Mouse (Mus musculus) MEL (cell line): Measurements from ENCODE around the gene Usp18. TPM values are rescaled to one million over a fixed set of nuclear protein-coding genes. Genes with fewer than 3 reads are reported as not detected.

ENCODE experiments used
- DNase-seq: peaks from one replicate; pipeline ENCODE4 v3.0.0; 2011; ENCODE audit warnings: low read depth, low spot score
- H3K27ac ChIP-seq: 2 replicates; pipeline ENCODE4 v1.5.1; 2012; ENCODE audit warnings: low read depth, mild to moderate bottlenecking, control low read depth, low read length, moderate library complexity; ENCODE audit not compliant: control insufficient read depth
- H3K27me3 ChIP-seq, 2 experiments: fragments of 150-350 bp in 1 of 2; sonication (generic) in 1 of 2; 2 replicates each; pipeline ENCODE4 v1.6.1; 2012; ENCODE audit warnings: low read length in 2 of 2, mild to moderate bottlenecking in 2 of 2, improper control_type of control experiment in 1 of 2, moderate library complexity in 1 of 2; ENCODE audit not compliant: insufficient read depth in 2 of 2, control insufficient read depth in 1 of 2
- H3K36me3 ChIP-seq, 2 experiments: 2 replicates each; pipeline ENCODE4 v1.6.1; 2012 to 2014; ENCODE audit warnings: low read length in 2 of 2, improper control_type of control experiment in 1 of 2, inconsistent platforms in 1 of 2, mild to moderate bottlenecking in 1 of 2; ENCODE audit not compliant: insufficient read depth in 2 of 2, control insufficient read depth in 1 of 2
- H3K4me1 ChIP-seq, 2 experiments: fragments of 150-350 bp in 1 of 2; sonication (generic) in 1 of 2; 2 replicates each; pipeline ENCODE4 v1.6.1; 2012; ENCODE audit warnings: low read length in 2 of 2, improper control_type of control experiment in 1 of 2, mild to moderate bottlenecking in 1 of 2; ENCODE audit not compliant: insufficient read depth in 2 of 2, control insufficient read depth in 1 of 2
- H3K4me3 ChIP-seq, 2 experiments: fragments of 150-350 bp in 1 of 2; sonication (generic) in 1 of 2; 2 replicates each; pipeline ENCODE4 v1.5.1; 2012; ENCODE audit warnings: low read depth in 2 of 2, low read length in 2 of 2, mild to moderate bottlenecking in 2 of 2, moderate library complexity in 2 of 2, control low read depth in 1 of 2, improper control_type of control experiment in 1 of 2; ENCODE audit not compliant: control insufficient read depth in 1 of 2, insufficient read depth in 1 of 2
- H3K79me2 ChIP-seq: 2 replicates; pipeline ENCODE4 v1.6.1; 2012; ENCODE audit warnings: mild to moderate bottlenecking, low read length, moderate library complexity; ENCODE audit not compliant: control insufficient read depth, poor library complexity, insufficient read depth
- H3K9ac ChIP-seq: 2 replicates; pipeline ENCODE4 v1.6.1; 2012; ENCODE audit warnings: low read depth, mild to moderate bottlenecking, control low read depth, low read length, moderate library complexity; ENCODE audit not compliant: control insufficient read depth, poor library complexity, severe bottlenecking
- H3K9me3 ChIP-seq: fragments of 150-350 bp; sonication (generic); replicated peaks from 2 replicates; pipeline ENCODE4 v1.6.1; 2012; ENCODE audit warnings: mild to moderate bottlenecking, low read length, improper control_type of control experiment, moderate library complexity; ENCODE audit not compliant: insufficient read depth
- BHLHE40 ChIP-seq: IDR thresholded peaks from 2 replicates; pipeline ENCODE4 v1.6.1; 2012; ENCODE audit warnings: low read depth, mild to moderate bottlenecking, inconsistent platforms, low read length, improper control_type of control experiment, borderline replicate concordance
- CHD2 ChIP-seq: IDR thresholded peaks from 2 replicates; pipeline ENCODE4 v1.6.1; 2011; ENCODE audit warnings: low read length, improper control_type of control experiment
- CTCF ChIP-seq, 3 experiments: IDR thresholded peaks in 2 of 3; conservative IDR thresholded peaks in 1 of 3; 2 replicates each; pipeline ENCODE4 v1.5.1; 2011 to 2012; ENCODE audit warnings: low read length in 3 of 3, low read depth in 2 of 3, mild to moderate bottlenecking in 2 of 3, improper control_type of control experiment in 1 of 3, inconsistent platforms in 1 of 3, mixed read lengths in 1 of 3, moderate library complexity in 1 of 3; ENCODE audit not compliant: control insufficient read depth in 1 of 3, insufficient read depth in 1 of 3, poor library complexity in 1 of 3, severe bottlenecking in 1 of 3
- E2F4 ChIP-seq: IDR thresholded peaks from 2 replicates; pipeline ENCODE4 v1.6.1; 2011; ENCODE audit warnings: low read depth, low read length, improper control_type of control experiment, borderline replicate concordance
- ETS1 ChIP-seq: IDR thresholded peaks from 2 replicates; pipeline ENCODE4 v1.6.1; 2012; ENCODE audit warnings: low read depth, mild to moderate bottlenecking, inconsistent platforms, low read length, improper control_type of control experiment, moderate library complexity
- GABPA ChIP-seq: IDR thresholded peaks from 2 replicates; pipeline ENCODE4 v1.6.1; 2012; ENCODE audit warnings: low read depth, mild to moderate bottlenecking, inconsistent platforms, low read length, improper control_type of control experiment, moderate library complexity
- GATA1 ChIP-seq: IDR thresholded peaks from 2 replicates; pipeline ENCODE4 v1.6.1; 2011; ENCODE audit warnings: low read depth, low read length, improper control_type of control experiment
- HCFC1 ChIP-seq: IDR thresholded peaks from 2 replicates; pipeline ENCODE4 v1.6.1; 2012; ENCODE audit warnings: low read depth, mild to moderate bottlenecking, inconsistent platforms, low read length, improper control_type of control experiment, moderate library complexity
- JUND ChIP-seq: IDR thresholded peaks from 2 replicates; pipeline ENCODE4 v1.6.1; 2011; ENCODE audit warnings: low read depth, mild to moderate bottlenecking, improper control_type of control experiment, low read length
- MAFK ChIP-seq: IDR thresholded peaks from 2 replicates; pipeline ENCODE4 v1.6.1; 2011; ENCODE audit warnings: low read depth, mild to moderate bottlenecking, low read length, improper control_type of control experiment, borderline replicate concordance
- MAZ ChIP-seq: IDR thresholded peaks from 2 replicates; pipeline ENCODE4 v1.6.1; 2012; ENCODE audit warnings: low read depth, mild to moderate bottlenecking, inconsistent platforms, low read length, improper control_type of control experiment
- MEF2A ChIP-seq: IDR thresholded peaks from 2 replicates; pipeline ENCODE4 v1.6.1; 2014; ENCODE audit warnings: low read depth, mild to moderate bottlenecking, inconsistent platforms, low read length, improper control_type of control experiment; ENCODE audit not compliant: poor library complexity, insufficient replicate concordance, severe bottlenecking; ENCODE audit errors: extremely low read depth
- MXI1 ChIP-seq: IDR thresholded peaks from 2 replicates; pipeline ENCODE4 v1.6.1; 2011; ENCODE audit warnings: mild to moderate bottlenecking, low read depth, low read length, improper control_type of control experiment
- MYC ChIP-seq: IDR thresholded peaks from 2 replicates; pipeline ENCODE4 v1.6.1; 2011; ENCODE audit warnings: low read depth, mild to moderate bottlenecking, low read length, improper control_type of control experiment, moderate library complexity
- NELFE ChIP-seq: IDR thresholded peaks from 2 replicates; pipeline ENCODE4 v1.6.1; 2011; ENCODE audit warnings: low read depth, low read length, improper control_type of control experiment
- POLR2A ChIP-seq, 2 experiments: IDR thresholded peaks; 2 replicates each; pipeline ENCODE4 v1.6.1; 2011 to 2012; ENCODE audit warnings: low read length in 2 of 2, mild to moderate bottlenecking in 2 of 2, control low read depth in 1 of 2, improper control_type of control experiment in 1 of 2, low read depth in 1 of 2, moderate library complexity in 1 of 2; ENCODE audit not compliant: control insufficient read depth in 1 of 2, insufficient read depth in 1 of 2, poor library complexity in 1 of 2
- POLR2AphosphoS2 ChIP-seq: IDR thresholded peaks from 2 replicates; pipeline ENCODE4 v1.6.1; 2011; ENCODE audit warnings: low read length, improper control_type of control experiment
- RCOR1 ChIP-seq: IDR thresholded peaks from 2 replicates; pipeline ENCODE4 v1.6.1; 2012; ENCODE audit warnings: low read depth, mild to moderate bottlenecking, inconsistent platforms, low read length, improper control_type of control experiment
- SIN3A ChIP-seq: IDR thresholded peaks from 2 replicates; pipeline ENCODE4 v1.6.1; 2012; ENCODE audit warnings: low read length, improper control_type of control experiment, inconsistent platforms
- SMC3 ChIP-seq: IDR thresholded peaks from 2 replicates; pipeline ENCODE4 v1.6.1; 2011; ENCODE audit warnings: low read depth, low read length, improper control_type of control experiment
- TAL1 ChIP-seq: IDR thresholded peaks from 2 replicates; pipeline ENCODE4 v1.6.1; 2012; ENCODE audit warnings: mild to moderate bottlenecking, inconsistent platforms, low read length, moderate library complexity, mixed read lengths
- TBP ChIP-seq: IDR thresholded peaks from 2 replicates; pipeline ENCODE4 v1.8.0; 2011; ENCODE audit warnings: low read depth, low read length, improper control_type of control experiment
- TCF12 ChIP-seq: IDR thresholded peaks from 2 replicates; pipeline ENCODE4 v1.6.1; 2014; ENCODE audit warnings: low read depth, mild to moderate bottlenecking, inconsistent platforms, low read length, improper control_type of control experiment, moderate library complexity
- UBTF ChIP-seq: IDR thresholded peaks from 2 replicates; pipeline ENCODE4 v1.6.1; 2012; ENCODE audit warnings: low read depth, mild to moderate bottlenecking, inconsistent platforms, low read length, improper control_type of control experiment, moderate library complexity, borderline replicate concordance; ENCODE audit not compliant: insufficient read depth
- USF2 ChIP-seq, 2 experiments: IDR thresholded peaks; 2 replicates each; pipeline ENCODE4 v1.6.1; 2011 to 2012; ENCODE audit warnings: improper control_type of control experiment in 2 of 2, low read length in 2 of 2, borderline replicate concordance in 1 of 2, inconsistent platforms in 1 of 2, low read depth in 1 of 2, mild to moderate bottlenecking in 1 of 2; ENCODE audit not compliant: insufficient read depth in 1 of 2
- ZC3H11A ChIP-seq: IDR thresholded peaks from 2 replicates; pipeline ENCODE4 v1.6.1; 2012; ENCODE audit warnings: low read depth, mild to moderate bottlenecking, inconsistent platforms, low read length, improper control_type of control experiment
- ZKSCAN1 ChIP-seq: IDR thresholded peaks from 2 replicates; pipeline ENCODE4 v1.6.1; 2012; ENCODE audit warnings: low read depth, mild to moderate bottlenecking, inconsistent platforms, low read length, improper control_type of control experiment, moderate library complexity
- ZNF384 ChIP-seq: IDR thresholded peaks from 2 replicates; pipeline ENCODE4 v1.6.1; 2012; ENCODE audit warnings: low read depth, mild to moderate bottlenecking, inconsistent platforms, low read length, improper control_type of control experiment
- polyA plus RNA-seq, 2 experiments: library from polyadenylated mRNA; stranded (reverse) in 1 of 2; unstranded in 1 of 2; fragments of >175 nt in 1 of 2; fragments of >200 nt in 1 of 2; gene quantifications; 2 replicates each; pipeline versions ENCODE4 v1.2.1 to v1.2.4; 2012; ENCODE audit warnings: low replicate concordance in 2 of 2, low read depth in 1 of 2; ENCODE audit not compliant: insufficient read length in 2 of 2, insufficient read depth in 1 of 2, missing spikeins in 1 of 2
- total RNA-seq: library from RNA; depleted of rRNA; stranded (reverse); fragments of 300-350 nt; gene quantifications from 2 replicates; pipeline ENCODE4 v1.2.3, GENCODE M21; 2012

Usp18 gene
- total and polyA plus RNA-seq, 3 experiments = 0.71 to 0.85 TPM; not detected in 1

DNA sequence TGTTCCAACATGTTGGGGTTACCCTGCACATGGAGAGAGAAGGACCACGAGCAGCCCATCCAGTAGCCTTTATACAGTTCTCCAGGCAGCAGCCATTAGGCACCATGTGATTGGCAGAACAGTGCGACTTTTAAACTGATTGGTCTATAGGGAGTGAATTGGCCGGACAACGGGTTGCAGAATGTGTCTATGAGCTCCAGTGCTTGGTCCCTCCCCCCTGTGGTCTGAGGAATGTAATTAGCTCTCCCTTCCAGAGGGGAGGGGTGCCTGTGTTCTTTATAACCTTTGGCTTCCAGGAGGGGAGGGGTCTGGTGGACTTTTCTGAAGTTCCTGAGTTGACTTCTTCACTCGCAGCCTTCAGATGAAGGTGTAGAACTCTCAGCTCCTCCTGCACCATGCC lies 43.7 kb upstream of the Usp18 start:
- H3K9ac ChIP-seq = no peak overlapping the region
- no peak overlapping the region for H3K4me3 ChIP-seq
- TF ChIP-seq USF2 (IDR thresholded peaks at IDR 0.05; ENCODE audit: borderline replicate concordance in 1 of 2, insufficient read depth in 1 of 2, low read depth in 1 of 2, low read length in 2 of 2) = no peak
- no peak for TF ChIP-seq MXI1
- no peak for TF ChIP-seq MAFK
- TF ChIP-seq TCF12 = no peak
- TF ChIP-seq SMC3 = no peak
- TF ChIP-seq UBTF = no peak
- no peak for TF ChIP-seq CTCF (IDR thresholded peaks at IDR 0.05 in 2 of 3, conservative IDR thresholded peaks at IDR 0.05 in 1 of 3; ENCODE audit: control insufficient read depth in 1 of 3, insufficient read depth in 1 of 3, low read depth in 2 of 3, low read length in 3 of 3, poor library complexity in 1 of 3, severe bottlenecking in 1 of 3)
- TF ChIP-seq HCFC1 = no peak
- no peak for TF ChIP-seq CHD2
- no peak for TF ChIP-seq MAZ
- TF ChIP-seq MYC = no peak
- no peak for TF ChIP-seq TAL1
- no peak for TF ChIP-seq TBP
- TF ChIP-seq JUND = no peak
- no peak for TF ChIP-seq GABPA
- TF ChIP-seq MEF2A = no peak
- no peaks in the 10 kb centered on the region for H3K27me3 ChIP-seq
- no peaks in the 10 kb centered on the region for H3K36me3 ChIP-seq
- DNase-seq = no peak
- no peaks in the 10 kb centered on the region for H3K9me3 ChIP-seq
- no peaks in the 10 kb centered on the region for H3K79me2 ChIP-seq
- H3K4me1 ChIP-seq = no peaks in the 10 kb centered on the region
- no peak overlapping the region for H3K27ac ChIP-seq

GRCm38 (mm10) chr6:121206481-121206880 lies 39.2 kb upstream of the Usp18 start:
- DNase-seq = no peak
- no peak for TF ChIP-seq ETS1
- TF ChIP-seq RCOR1 = no peak
- TF ChIP-seq ZKSCAN1 = no peak
- no peak for TF ChIP-seq GATA1
- TF ChIP-seq BHLHE40 = no peak
- no peak for TF ChIP-seq POLR2AphosphoS2
- TF ChIP-seq ZNF384 = no peak
- TF ChIP-seq E2F4 = no peak
- TF ChIP-seq POLR2A (IDR thresholded peaks at IDR 0.05; ENCODE audit: control insufficient read depth in 1 of 2, insufficient read depth in 1 of 2, low read depth in 1 of 2, low read length in 2 of 2, poor library complexity in 1 of 2) = no peak
- no peak for TF ChIP-seq SIN3A
- no peak for TF ChIP-seq MEF2A
- TF ChIP-seq TBP = no peak
- TF ChIP-seq USF2 (IDR thresholded peaks at IDR 0.05; ENCODE audit: borderline replicate concordance in 1 of 2, insufficient read depth in 1 of 2, low read depth in 1 of 2, low read length in 2 of 2) = no peak
- no peak for TF ChIP-seq ZC3H11A
- no peak for TF ChIP-seq NELFE
- no peaks in the 10 kb centered on the region for H3K27me3 ChIP-seq
- H3K9me3 ChIP-seq = no peaks in the 10 kb centered on the region
- no peaks in the 10 kb centered on the region for H3K36me3 ChIP-seq
- no peaks in the 10 kb centered on the region for H3K79me2 ChIP-seq
- no peaks in the 10 kb centered on the region for H3K4me1 ChIP-seq
- H3K9ac ChIP-seq = no peak overlapping the region
- H3K27ac ChIP-seq = no peak overlapping the region
- H3K4me3 ChIP-seq = no peak overlapping the region
